Mouse (Mus musculus) left cerebral cortex, adult 8-10 months (tissue): Measurements from ENCODE around the gene Tcf15. TPM values are rescaled to one million over a fixed set of nuclear protein-coding genes. Genes with fewer than 3 reads are reported as not detected.

Experiments used
- DNase-seq, 2 experiments: peaks; one replicate each; pipeline ENCODE4 v3.0.0; 2022; ENCODE audit warnings: low spot score in 2 of 2
- total RNA-seq, 4 experiments: library from RNA; stranded (reverse); gene quantifications; 2 replicates each; pipeline ENCODE4 v1.2.4; 2022

The Tcf15 gene
- total RNA-seq: 1 to 10 TPM in 2 of 4 experiments, under 1 TPM in 2; 0.91 to 1.5 (median 1.0) TPM

GRCm38 (mm10) chr2:152143279-152144157 lies at the start of gene Tcf15:
Tcf15 (plus strand) TSS chr2:152143561.
- no peak for DNase-seq

- DNase-seq: no peak
Observed at GRCm38 (mm10) chr2:152094856-152095545, 48.4 kb upstream of the Tcf15 start.

GRCm38 (mm10) chr2:152096922-152097321 lies 46.4 kb upstream of the Tcf15 start:
- no peak for DNase-seq

- DNase-seq: no peak
Observed at GRCm38 (mm10) chr2:152097916-152098315, 45.4 kb upstream of the Tcf15 start.

GRCm38 (mm10) chr2:152099538-152099937 lies 43.8 kb upstream of the Tcf15 start:
- DNase-seq: no peak

- peak in 1 of 2 experiments; percentile 82 for DNase-seq
Observed at GRCm38 (mm10) chr2:152101761-152102160, 41.6 kb upstream of the Tcf15 start.

- DNase-seq: no peak
Observed at GRCm38 (mm10) chr2:152102369-152102768, 41.0 kb upstream of the Tcf15 start.

GRCm38 (mm10) chr2:152104711-152105317 lies 38.5 kb upstream of the Tcf15 start:
- peak in 1 of 2 experiments; percentile 18 for DNase-seq

- DNase-seq: peak; percentile 71 to 86
Observed at GRCm38 (mm10) chr2:152105318-152106224, 37.8 kb upstream of the Tcf15 start, which contains the start of gene Srxn1. Srxn1 (plus strand) TSS chr2:152105516.

GRCm38 (mm10) chr2:152106225-152106595 lies 37.2 kb upstream of the Tcf15 start:
- DNase-seq: no peak

GRCm38 (mm10) chr2:152106597-152106996 lies 36.8 kb upstream of the Tcf15 start:
- no peak for DNase-seq

- no peak for DNase-seq
Observed at GRCm38 (mm10) chr2:152108702-152109101, 34.7 kb upstream of the Tcf15 start.

- no peak for DNase-seq
Observed at GRCm38 (mm10) chr2:152109386-152109785, 34.0 kb upstream of the Tcf15 start.

GRCm38 (mm10) chr2:152111311-152111710 lies 32.0 kb upstream of the Tcf15 start:
- no peak for DNase-seq

GRCm38 (mm10) chr2:152111920-152112319 lies 31.4 kb upstream of the Tcf15 start:
- peak; percentile 81 to 93 for DNase-seq

- DNase-seq: no peak
Observed at GRCm38 (mm10) chr2:152112490-152112889, 30.9 kb upstream of the Tcf15 start.

GRCm38 (mm10) chr2:152112970-152113369 lies 30.4 kb upstream of the Tcf15 start:
- no peak for DNase-seq

- DNase-seq: no peak
Observed at GRCm38 (mm10) chr2:152114057-152114975, 29.0 kb upstream of the Tcf15 start.

- no peak for DNase-seq
Observed at GRCm38 (mm10) chr2:152117694-152118093, 25.7 kb upstream of the Tcf15 start.
